Mouse (Mus musculus): Measurements from ENCODE around the gene Olfr508.
"Not testable (repeated sequence)": the region's sequence is repeated elsewhere in the genome, so short reads cannot be mapped to it uniquely, and the experiment has no call there.

The Olfr508 gene

DNA sequence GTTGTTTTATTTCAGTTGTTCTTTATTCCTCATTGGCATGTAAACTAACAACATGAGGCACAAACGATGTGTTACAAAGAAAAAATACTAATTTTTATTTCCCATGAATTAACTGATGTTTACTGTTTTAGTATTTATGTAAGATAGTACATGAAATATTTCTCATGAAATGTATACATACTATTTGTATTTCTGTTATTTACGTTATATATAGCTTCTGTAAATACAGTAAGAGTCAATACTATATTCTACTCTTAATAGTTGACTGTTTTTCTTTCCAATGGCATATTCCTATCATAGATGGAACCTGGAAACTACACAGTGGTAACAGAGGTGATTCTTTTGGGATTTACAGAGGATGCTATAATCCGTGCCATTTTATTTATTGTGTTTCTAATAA lies at the start of gene Olfr508:
Gene Olfr508, plus strand, starts transcription at position 301 of the 400 bp plus-strand sequence.
- no peak for DNase-seq (ENCODE audit: low spot score in 2 of 2)

DNA sequence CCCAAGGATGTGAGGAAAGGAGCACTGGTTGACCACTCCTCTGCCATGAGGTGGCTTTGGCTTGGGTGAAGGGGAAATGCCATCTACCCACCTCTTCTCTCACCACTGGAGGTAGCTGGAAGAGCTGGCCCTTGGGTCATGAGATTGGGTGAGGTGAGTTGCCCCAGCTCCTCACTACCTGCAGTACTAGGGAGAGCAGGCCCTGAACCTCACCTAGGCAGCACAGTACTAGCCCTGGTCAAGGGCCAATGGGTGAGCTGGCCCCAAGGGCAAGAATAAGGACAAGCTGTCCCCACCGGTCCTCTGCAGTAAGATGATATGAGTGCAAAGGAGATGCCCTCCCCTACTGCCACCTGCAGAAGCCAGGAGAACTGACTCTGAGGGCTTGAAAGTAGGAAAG lies 40.0 kb upstream of the Olfr508 start:
- DNase-seq (ENCODE audit: low spot score in 2 of 2): no peak

DNA sequence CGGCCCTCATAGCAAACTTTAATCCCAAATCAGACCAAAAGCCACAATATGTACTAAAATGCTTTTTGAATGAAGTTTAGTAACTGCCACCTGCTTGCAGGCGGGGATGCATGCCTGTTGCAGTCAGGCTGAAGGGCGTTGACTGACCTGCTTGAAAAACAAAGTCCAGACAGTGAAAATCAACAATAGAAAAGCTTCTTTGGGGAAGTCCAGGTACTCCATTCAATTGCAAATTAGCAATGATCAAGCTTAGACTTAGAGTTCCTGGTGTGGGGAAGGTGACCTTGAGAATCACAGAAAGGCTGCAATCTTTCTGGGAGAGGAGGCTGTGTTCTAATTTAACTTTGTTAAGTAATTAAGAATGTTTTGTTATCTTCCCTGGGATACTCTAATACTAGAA lies 27.9 kb upstream of the Olfr508 start:
- not testable (repeated sequence) for DNase-seq (ENCODE audit: low spot score in 2 of 2)

DNA sequence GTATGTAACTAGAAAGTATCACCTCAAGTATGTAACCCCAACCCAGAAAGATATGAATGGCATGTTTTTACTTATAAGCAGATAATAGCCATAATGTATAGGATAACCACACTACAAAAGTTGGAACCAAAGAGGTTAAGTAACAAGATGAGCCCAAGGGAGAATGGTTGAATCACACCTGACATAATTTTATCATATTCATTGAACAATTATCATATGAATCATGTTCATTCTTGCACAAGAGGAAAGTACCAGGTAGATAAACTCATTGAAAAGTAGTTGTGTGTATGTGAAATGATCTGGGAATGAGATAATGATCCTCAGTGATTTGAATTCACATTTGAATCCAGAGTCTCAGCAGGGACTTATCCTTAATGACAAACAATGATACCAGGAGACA lies 19.3 kb upstream of the Olfr508 start, which contains the start of gene Olfr506:
Gene Olfr506, plus strand, starts transcription at position 301 of the 400 bp plus-strand sequence.
- DNase-seq (ENCODE audit: low spot score in 2 of 2): no peak

DNA sequence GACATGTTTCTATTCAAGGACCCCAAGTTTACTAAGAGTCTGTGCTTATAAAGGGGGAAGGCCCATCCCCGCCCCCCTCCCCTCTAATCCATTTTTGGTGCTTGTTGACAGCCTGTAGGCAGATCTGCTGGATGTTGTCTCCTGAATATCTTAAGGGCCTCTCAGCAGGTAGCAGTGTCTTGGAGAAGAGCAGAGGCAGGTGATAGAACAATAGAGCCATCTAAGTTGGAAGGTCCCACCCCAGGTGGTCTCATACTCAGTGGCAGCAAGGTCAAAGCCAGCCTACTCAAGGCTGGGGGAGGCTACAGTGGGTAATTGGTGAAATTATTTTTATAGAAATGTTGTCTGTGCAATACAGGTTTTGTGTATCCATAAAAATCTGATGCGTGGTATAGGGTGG lies 15.7 kb upstream of the Olfr508 start:
- DNase-seq (ENCODE audit: low spot score in 2 of 2): no peak

DNA sequence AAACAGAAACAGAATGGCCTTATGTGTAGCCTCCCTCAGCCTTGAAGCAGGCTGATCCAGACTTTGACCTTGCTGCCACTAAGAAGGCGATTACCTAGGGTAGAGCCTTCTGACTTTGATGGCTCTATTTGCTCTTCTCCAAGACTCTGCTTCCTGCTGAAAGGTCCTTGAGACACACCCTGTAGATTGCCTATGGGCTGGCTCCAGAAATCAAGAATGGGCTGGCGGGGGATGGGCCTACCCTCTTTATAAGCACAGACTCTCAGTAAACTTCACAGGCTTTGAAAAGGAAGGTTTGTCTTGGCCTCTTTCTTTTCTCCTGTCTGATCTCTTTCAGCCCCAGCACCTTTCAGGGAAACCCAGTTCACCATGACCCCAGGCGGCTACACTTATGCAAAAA lies 13.0 kb upstream of the Olfr508 start:
- not testable (repeated sequence) for DNase-seq (ENCODE audit: low spot score in 2 of 2)

DNA sequence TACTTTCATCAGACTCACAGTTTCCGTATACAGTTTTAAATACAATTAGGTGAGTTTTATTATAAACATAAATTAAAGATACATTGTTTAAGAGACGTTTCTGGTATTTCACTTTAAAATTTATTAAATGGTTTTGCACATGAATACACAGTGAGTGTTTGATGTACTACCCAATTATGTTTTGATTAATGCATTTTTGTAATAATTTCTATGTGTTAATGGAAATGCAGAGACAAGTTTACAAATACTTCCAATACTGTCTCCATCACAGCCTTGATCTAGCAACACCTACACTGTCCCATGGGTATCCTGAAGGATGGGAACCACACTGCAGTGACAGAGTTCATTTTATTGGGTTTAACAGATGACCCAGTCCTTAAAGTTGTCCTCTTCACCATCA lies 8.3 kb upstream of the Olfr508 start, which contains the start of gene Olfr507:
Gene Olfr507, plus strand, starts transcription at position 301 of the 400 bp plus-strand sequence.
- DNase-seq (ENCODE audit: low spot score in 2 of 2): no peak

DNA sequence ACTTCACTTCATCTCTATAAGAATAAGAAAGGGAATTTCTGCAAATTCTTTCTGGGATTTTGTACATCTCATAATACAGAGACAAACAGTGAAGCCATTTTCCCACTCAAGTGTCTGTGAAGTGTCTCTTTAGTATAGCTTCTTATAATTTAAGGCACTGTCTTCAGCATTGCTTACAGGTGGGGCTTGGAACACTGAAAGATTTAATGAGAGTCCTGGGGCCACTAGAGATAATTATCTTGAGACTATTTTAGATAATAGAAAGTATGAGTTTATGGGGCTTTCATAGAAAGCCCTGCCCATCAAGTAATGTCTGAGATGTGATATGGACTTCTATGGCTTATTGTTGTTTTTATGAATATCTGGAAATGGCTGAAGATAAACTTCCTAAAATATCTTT lies 22.0 kb downstream of the Olfr508 start, which contains the start of gene Olfr509:
Gene Olfr509, minus strand, starts transcription at position 101 of the 400 bp plus-strand sequence.
- no peak for DNase-seq (ENCODE audit: low spot score in 2 of 2)

DNA sequence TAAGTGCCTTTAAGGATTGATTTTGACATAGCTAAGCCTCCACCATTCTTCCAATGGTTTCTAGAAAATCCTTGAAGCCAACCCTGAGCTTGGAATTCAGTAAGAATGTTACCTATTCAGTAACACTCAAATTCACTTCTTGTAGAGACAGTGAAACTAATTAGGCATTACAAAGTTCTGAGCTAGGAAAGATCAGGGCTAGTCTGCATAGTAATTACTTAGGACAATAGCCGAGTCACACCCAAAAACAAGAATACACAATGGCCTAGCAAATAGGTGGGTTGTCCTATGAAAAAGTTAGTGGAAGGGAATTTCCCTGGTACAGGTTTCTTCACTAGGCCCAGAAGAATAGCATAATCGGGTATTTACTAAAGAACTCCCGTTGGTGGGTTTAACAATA lies 32.6 kb downstream of the Olfr508 start:
- no peak for DNase-seq (ENCODE audit: low spot score in 2 of 2)

DNA sequence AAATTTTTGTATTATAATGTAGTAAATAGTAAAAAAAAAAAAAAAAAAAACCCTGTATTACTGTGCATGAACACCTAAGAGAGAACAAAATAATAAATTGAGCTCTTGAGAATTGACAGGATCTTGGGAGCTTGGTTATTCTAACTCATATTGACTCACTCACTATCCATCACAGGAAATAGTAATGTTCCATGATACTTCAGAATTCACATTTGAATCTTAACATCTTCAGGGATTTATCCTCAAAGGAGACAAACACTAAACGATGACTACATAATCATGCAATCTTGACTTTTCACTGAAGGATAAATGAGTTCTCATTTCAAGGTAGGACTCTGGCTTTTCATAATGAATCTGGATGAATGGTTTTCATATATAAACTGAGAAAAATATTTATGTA lies 36.3 kb downstream of the Olfr508 start, which contains the start of gene Olfr510:
Gene Olfr510, plus strand, starts transcription at position 301 of the 400 bp plus-strand sequence.
- no peak for DNase-seq (ENCODE audit: low spot score in 2 of 2)

DNA sequence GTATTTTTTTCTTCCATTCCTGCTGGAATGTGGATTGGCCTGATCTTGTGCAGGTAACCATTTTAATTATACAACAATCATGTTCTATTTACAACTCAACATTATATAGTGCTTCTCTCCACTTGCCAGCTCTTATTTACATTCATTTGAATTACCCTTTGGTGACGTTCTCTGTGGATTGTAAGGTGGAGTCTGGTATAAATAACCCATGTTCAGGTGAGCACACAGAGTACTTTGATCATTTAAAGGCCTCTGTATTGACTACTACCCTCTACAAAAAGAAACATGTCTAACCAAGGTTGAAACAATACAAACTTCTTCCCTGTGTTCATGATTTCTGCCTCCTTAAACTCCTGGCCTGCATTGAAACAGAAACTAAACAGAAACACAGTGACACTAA lies 41.3 kb downstream of the Olfr508 start:
- DNase-seq (ENCODE audit: low spot score in 2 of 2): no peak

DNA sequence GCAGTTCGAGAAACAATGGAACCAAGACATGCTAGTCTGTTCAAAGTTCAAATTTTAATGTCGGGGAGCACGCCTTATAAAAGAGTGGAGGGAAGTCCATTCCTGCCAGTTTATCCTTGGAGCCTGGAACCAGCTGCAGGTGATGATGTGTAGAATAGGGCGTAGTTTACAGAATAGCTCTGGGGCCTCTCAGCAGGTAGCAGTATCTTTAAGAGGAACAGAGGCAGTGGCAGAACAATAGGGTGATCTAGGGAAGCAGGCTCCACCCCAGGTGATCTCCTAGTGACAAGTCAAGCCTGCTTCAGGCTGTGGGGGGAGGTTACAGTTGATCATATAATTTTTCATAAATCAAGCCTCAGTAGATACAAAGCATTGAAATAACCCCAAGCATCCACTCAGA lies 49.1 kb downstream of the Olfr508 start:
- DNase-seq (ENCODE audit: low spot score in 2 of 2): no peak

Data from left cerebral cortex, adult 9 months (tissue).